Mouse (Mus musculus) MEL (cell line): ENCODE results near the gene Traf1.

ENCODE experiments used
- CTCF ChIP-seq, 3 experiments: IDR thresholded peaks in 2 of 3; conservative IDR thresholded peaks in 1 of 3; 2 replicates each; pipeline ENCODE4 v1.5.1; 2011 to 2012; ENCODE audit warnings: low read length in 3 of 3, low read depth in 2 of 3, mild to moderate bottlenecking in 2 of 3, improper control_type of control experiment in 1 of 3, inconsistent platforms in 1 of 3, mixed read lengths in 1 of 3, moderate library complexity in 1 of 3; ENCODE audit not compliant: control insufficient read depth in 1 of 3, insufficient read depth in 1 of 3, poor library complexity in 1 of 3, severe bottlenecking in 1 of 3
- ELF1 ChIP-seq: IDR thresholded peaks from 2 replicates; pipeline ENCODE4 v1.6.1; 2014; ENCODE audit warnings: low read depth, mild to moderate bottlenecking, inconsistent platforms, low read length, improper control_type of control experiment, moderate library complexity
- MAX ChIP-seq: IDR thresholded peaks from 2 replicates; pipeline ENCODE4 v1.6.1; 2011; ENCODE audit warnings: low read length, improper control_type of control experiment
- MAZ ChIP-seq: IDR thresholded peaks from 2 replicates; pipeline ENCODE4 v1.6.1; 2012; ENCODE audit warnings: low read depth, mild to moderate bottlenecking, inconsistent platforms, low read length, improper control_type of control experiment
- POLR2A ChIP-seq, 2 experiments: IDR thresholded peaks; 2 replicates each; pipeline ENCODE4 v1.6.1; 2011 to 2012; ENCODE audit warnings: low read length in 2 of 2, mild to moderate bottlenecking in 2 of 2, control low read depth in 1 of 2, improper control_type of control experiment in 1 of 2, low read depth in 1 of 2, moderate library complexity in 1 of 2; ENCODE audit not compliant: control insufficient read depth in 1 of 2, insufficient read depth in 1 of 2, poor library complexity in 1 of 2
- POLR2AphosphoS5 ChIP-seq: IDR thresholded peaks from 2 replicates; pipeline ENCODE4 v1.6.1; 2012; ENCODE audit warnings: low read depth, borderline replicate concordance, mild to moderate bottlenecking, inconsistent platforms, low read length, moderate library complexity, mixed read lengths
- RAD21 ChIP-seq: IDR thresholded peaks from 2 replicates; pipeline ENCODE4 v1.6.1; 2011; ENCODE audit warnings: mild to moderate bottlenecking, low read depth, low read length, improper control_type of control experiment
- UBTF ChIP-seq: IDR thresholded peaks from 2 replicates; pipeline ENCODE4 v1.6.1; 2012; ENCODE audit warnings: low read depth, mild to moderate bottlenecking, inconsistent platforms, low read length, improper control_type of control experiment, moderate library complexity, borderline replicate concordance; ENCODE audit not compliant: insufficient read depth
- ZNF384 ChIP-seq: IDR thresholded peaks from 2 replicates; pipeline ENCODE4 v1.6.1; 2012; ENCODE audit warnings: low read depth, mild to moderate bottlenecking, inconsistent platforms, low read length, improper control_type of control experiment

GRCm38 (mm10) chr2:34964230-34964629 is 2.7 kb upstream of the Traf1 start:
- no peak for TF ChIP-seq RAD21
- no peak for TF ChIP-seq POLR2A (IDR thresholded peaks at IDR 0.05; ENCODE audit: control insufficient read depth in 1 of 2, insufficient read depth in 1 of 2, low read depth in 1 of 2, low read length in 2 of 2, poor library complexity in 1 of 2)
- no peak for TF ChIP-seq ZNF384
- TF ChIP-seq ELF1, result no peak
- TF ChIP-seq CTCF (IDR thresholded peaks at IDR 0.05 in 2 of 3, conservative IDR thresholded peaks at IDR 0.05 in 1 of 3; ENCODE audit: control insufficient read depth in 1 of 3, insufficient read depth in 1 of 3, low read depth in 2 of 3, low read length in 3 of 3, poor library complexity in 1 of 3, severe bottlenecking in 1 of 3), result no peak
- no peak for TF ChIP-seq POLR2AphosphoS5
- no peak for TF ChIP-seq MAX
- no peak for TF ChIP-seq MAZ
- TF ChIP-seq UBTF, result no peak
